Mouse (Mus musculus): ENCODE results near the gene Gimap8.
"Not testable (repeated sequence)": the region's sequence is repeated elsewhere in the genome, so short reads cannot be mapped to it uniquely, and the experiment has no call there.

Gene Gimap8

GRCm38 (mm10) chr6:48678391-48678790 lies 31.4 kb downstream of the Gimap8 start:
- DNase-seq (ENCODE audit: low read depth, low spot score), result no peak

GRCm38 (mm10) chr6:48679701-48680100 lies 32.7 kb downstream of the Gimap8 start:
- DNase-seq (ENCODE audit: low read depth, low spot score), result peak; percentile 80

GRCm38 (mm10) chr6:48680421-48680820 lies 33.4 kb downstream of the Gimap8 start:
- peak; percentile 89 for DNase-seq (ENCODE audit: low read depth, low spot score)

- peak; percentile 77 for DNase-seq (ENCODE audit: low read depth, low spot score)
These were observed 34.5 kb downstream of the Gimap8 start for GRCm38 (mm10) chr6:48681472-48682090.

GRCm38 (mm10) chr6:48682271-48682670 lies 35.2 kb downstream of the Gimap8 start:
- no peak for DNase-seq (ENCODE audit: low read depth, low spot score)

- DNase-seq (ENCODE audit: low read depth, low spot score), result not testable (repeated sequence)
These were observed 36.3 kb downstream of the Gimap8 start for GRCm38 (mm10) chr6:48683263-48683821.

GRCm38 (mm10) chr6:48684319-48684718 lies 37.3 kb downstream of the Gimap8 start, which contains the start of gene Gimap4:
TSS of gene Gimap4 (plus strand) at chr6:48684549.
- DNase-seq (ENCODE audit: low read depth, low spot score), result peak; percentile 74

GRCm38 (mm10) chr6:48684806-48685205 lies 37.8 kb downstream of the Gimap8 start:
- no peak for DNase-seq (ENCODE audit: low read depth, low spot score)

- peak; percentile 53 for DNase-seq (ENCODE audit: low read depth, low spot score)
These were observed 38.2 kb downstream of the Gimap8 start for GRCm38 (mm10) chr6:48685251-48685650.

GRCm38 (mm10) chr6:48685694-48686665 lies 38.9 kb downstream of the Gimap8 start:
- peak; percentile 45 for DNase-seq (ENCODE audit: low read depth, low spot score)

GRCm38 (mm10) chr6:48687077-48687476 lies 40.0 kb downstream of the Gimap8 start:
- peak; percentile 37 for DNase-seq (ENCODE audit: low read depth, low spot score)

- DNase-seq (ENCODE audit: low read depth, low spot score), result peak; percentile 42
These were observed 42.3 kb downstream of the Gimap8 start for GRCm38 (mm10) chr6:48689320-48689719.

GRCm38 (mm10) chr6:48692962-48693361 lies 45.9 kb downstream of the Gimap8 start:
- DNase-seq (ENCODE audit: low read depth, low spot score), result no peak

- DNase-seq (ENCODE audit: low read depth, low spot score), result peak; percentile 48
These were observed 50.0 kb downstream of the Gimap8 start for GRCm38 (mm10) chr6:48696830-48697554.

GRCm38 (mm10) chr6:48697555-48697930 lies 50.5 kb downstream of the Gimap8 start:
- no peak for DNase-seq (ENCODE audit: low read depth, low spot score)

- DNase-seq (ENCODE audit: low read depth, low spot score), result no peak
These were observed 51.2 kb downstream of the Gimap8 start for GRCm38 (mm10) chr6:48698066-48698856.

GRCm38 (mm10) chr6:48698888-48699287 lies 51.9 kb downstream of the Gimap8 start:
- DNase-seq (ENCODE audit: low read depth, low spot score), result no peak

- peak; percentile 69 for DNase-seq (ENCODE audit: low read depth, low spot score)
These were observed 53.4 kb downstream of the Gimap8 start for GRCm38 (mm10) chr6:48700251-48701075.

GRCm38 (mm10) chr6:48702146-48702545 lies 55.1 kb downstream of the Gimap8 start:
- no peak for DNase-seq (ENCODE audit: low read depth, low spot score)

- no peak for DNase-seq (ENCODE audit: low read depth, low spot score)
These were observed 55.6 kb downstream of the Gimap8 start for GRCm38 (mm10) chr6:48702601-48703000.
